Mouse (Mus musculus): Measurements from ENCODE around the gene Il1rn. TPM values are rescaled to one million over a fixed set of nuclear protein-coding genes. Genes with fewer than 3 reads are reported as not detected.

The Il1rn gene
- polyA plus RNA-seq, 1 experiment from 2014 or later, result not detected

DNA sequence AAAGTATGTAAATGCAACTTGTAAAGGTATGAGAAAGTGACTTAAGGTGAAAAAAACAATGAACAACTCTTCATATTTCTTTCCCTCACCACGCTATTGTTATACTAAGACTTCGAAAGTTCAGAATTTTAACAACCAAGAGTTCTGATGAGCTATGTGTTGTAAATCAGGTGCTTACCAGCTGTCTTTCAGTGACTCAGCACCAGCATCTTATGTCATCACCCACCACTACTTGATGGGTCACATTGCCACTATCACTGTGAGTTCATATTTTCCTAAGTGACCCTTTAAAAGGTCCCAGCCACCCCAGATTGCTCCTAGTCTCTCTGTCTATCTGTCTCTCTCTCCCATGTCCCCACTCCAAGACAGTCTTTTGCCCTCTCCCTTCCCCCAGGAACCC, 16.4 kb downstream of the Il1rn start:
- Histone ChIP-seq H3K9me3 (replicated peaks) (no peaks in the 10 kb centered on the region), H3K36me3 (no peaks in the 10 kb centered on the region), H3K4me1 (no peaks in the 10 kb centered on the region), H3K27ac (replicated peaks) (no peak overlapping the region), H3K27me3 (ENCODE audit: low read depth, poor library complexity, severe bottlenecking) (no peaks in the 10 kb centered on the region), H3K4me3 (no peak overlapping the region)
- WGBS, result 92% methylated on average over 2 of the region's 2 CpGs
- no peak for DNase-seq (ENCODE audit: low spot score)

DNA sequence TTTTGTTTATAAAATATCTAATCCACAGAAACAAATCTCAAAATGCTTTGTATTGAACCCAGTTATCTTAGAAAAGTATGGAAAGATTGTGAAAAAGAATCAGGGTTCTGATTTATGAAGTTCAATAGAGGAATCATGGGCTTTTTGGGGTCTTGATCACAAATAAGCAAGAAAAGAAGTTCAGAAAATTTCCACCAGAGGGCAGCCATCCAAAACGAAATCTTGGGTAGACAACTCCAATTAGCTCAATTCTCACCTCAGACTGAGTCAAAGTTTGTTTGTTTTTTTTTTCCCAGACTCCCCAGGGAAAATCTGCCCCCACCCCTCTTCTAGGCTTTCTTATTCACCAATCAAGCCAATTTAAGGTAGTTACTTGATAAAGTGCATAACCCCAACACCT, 21.0 kb downstream of the Il1rn start:
- WGBS, result 19% methylated on average over 1 of the region's 1 CpGs
- Histone ChIP-seq H3K27ac (replicated peaks) (no peak overlapping the region), H3K36me3 (no peaks in the 10 kb centered on the region), H3K4me1 (no peaks in the 10 kb centered on the region), H3K9me3 (replicated peaks) (no peaks in the 10 kb centered on the region), H3K4me3 (no peak overlapping the region), H3K27me3 (ENCODE audit: low read depth, poor library complexity, severe bottlenecking) (no peaks in the 10 kb centered on the region)
- no peak for DNase-seq (ENCODE audit: low spot score)

DNA sequence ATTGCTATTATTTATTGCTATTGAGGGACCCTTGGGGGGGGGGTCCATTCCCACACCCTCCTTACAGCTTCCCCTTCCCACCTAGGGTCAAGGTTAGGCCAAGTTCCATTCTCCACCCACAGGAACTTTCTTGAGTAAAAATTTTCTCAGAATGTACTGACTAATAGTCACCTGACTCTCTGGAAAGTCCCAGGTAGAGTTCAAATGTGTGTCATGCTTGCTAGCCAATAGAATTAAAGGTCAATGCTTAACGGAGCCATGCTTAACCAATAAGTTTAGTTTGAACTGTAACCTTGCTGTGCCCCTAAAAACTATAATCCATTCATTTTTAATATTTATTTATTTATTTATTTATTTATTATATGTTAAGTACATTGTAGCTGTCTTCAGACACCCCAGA, 22.7 kb downstream of the Il1rn start:
- H3K36me3 ChIP-seq, result no peaks in the 10 kb centered on the region
- H3K9me3 ChIP-seq (replicated peaks), result no peaks in the 10 kb centered on the region
- H3K27ac ChIP-seq (replicated peaks), result no peak overlapping the region
- WGBS, result 91% methylated on average over 1 of the region's 1 CpGs
- no peak overlapping the region for H3K4me3 ChIP-seq
- no peaks in the 10 kb centered on the region for H3K27me3 ChIP-seq (ENCODE audit: low read depth, poor library complexity, severe bottlenecking)
- no peaks in the 10 kb centered on the region for H3K4me1 ChIP-seq
- DNase-seq (ENCODE audit: low spot score), result no peak

DNA sequence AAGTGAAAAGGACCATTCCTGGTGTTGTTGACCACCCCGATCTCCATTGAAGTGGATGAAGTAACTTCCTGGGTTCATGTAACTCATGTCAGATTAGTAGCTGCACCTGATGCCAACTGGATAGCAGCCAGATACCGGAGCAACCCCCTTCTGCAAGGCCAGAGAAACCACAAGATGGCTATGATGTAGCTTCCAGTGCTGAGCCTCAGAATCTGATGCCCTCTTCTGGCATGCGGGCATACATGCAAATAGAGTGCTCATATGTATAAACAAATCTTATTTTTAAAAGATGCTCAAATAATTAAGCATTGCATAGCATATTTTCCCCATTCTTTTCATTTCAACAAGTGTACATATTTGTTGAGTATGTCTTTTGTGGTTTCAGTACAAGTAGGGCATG, 27.2 kb downstream of the Il1rn start:
- H3K36me3 ChIP-seq, result no peaks in the 10 kb centered on the region

DNA sequence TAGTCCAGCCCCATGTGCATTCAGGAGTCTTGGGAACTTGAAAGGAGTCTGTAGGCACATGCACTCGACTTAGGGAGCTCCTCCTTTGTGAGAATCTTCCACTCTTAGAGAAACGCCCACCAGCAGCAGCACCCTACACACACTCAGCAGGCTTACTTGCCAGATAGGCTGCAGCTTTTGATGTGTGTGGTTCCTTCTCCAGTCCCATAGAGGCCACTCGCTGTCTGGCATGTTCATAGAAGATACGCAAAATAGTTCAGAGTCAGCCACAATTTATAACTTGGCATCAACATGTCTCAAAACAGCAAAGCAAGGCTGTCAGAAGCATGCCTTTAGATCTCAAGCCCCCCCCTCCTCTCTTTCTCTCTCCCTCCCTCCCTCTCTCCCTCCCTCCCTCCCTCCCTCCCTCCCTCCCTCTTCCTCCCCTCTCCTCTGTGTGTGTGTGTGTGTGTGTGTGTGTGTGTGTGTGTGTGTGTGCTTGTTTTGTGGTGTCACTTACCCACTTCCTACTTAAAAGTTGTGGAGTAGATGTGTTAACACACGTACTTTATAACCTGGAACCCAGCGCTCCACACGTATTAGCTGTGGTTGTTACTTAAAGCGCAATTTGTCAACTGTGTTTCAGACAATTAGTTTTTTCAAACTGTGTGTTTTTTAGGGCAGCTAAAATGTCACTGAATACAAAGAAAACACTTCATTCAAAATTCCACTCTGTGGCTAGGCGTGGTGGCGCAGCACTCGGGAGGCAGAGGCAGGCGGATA, 29.7 kb downstream of the Il1rn start:
- peaks cover 30% of the 10 kb centered on the region for H3K27me3 ChIP-seq (ENCODE audit: low read depth, poor library complexity, severe bottlenecking)
- H3K9me3 ChIP-seq (replicated peaks), result no peaks in the 10 kb centered on the region
- H3K27ac ChIP-seq (replicated peaks), result no peak overlapping the region
- H3K4me3 ChIP-seq, result no peak overlapping the region
- DNase-seq (ENCODE audit: low spot score), result no peak
- 81% methylated on average over 12 of the region's 12 CpGs for WGBS
- peaks cover 7% of the 10 kb centered on the region for H3K4me1 ChIP-seq
- no peaks in the 10 kb centered on the region for H3K36me3 ChIP-seq

More for the DNA sequence above, 27.2 kb downstream of the Il1rn start:
- Histone ChIP-seq H3K27ac (replicated peaks) (no peak overlapping the region), H3K9me3 (replicated peaks) (no peaks in the 10 kb centered on the region), H3K4me1 (peaks cover 7% of the 10 kb centered on the region), H3K27me3 (ENCODE audit: low read depth, poor library complexity, severe bottlenecking) (peaks cover 26% of the 10 kb centered on the region), H3K4me3 (no peak overlapping the region)
- no peak for DNase-seq (ENCODE audit: low spot score)
- WGBS, result 89% methylated on average over 3 of the region's 3 CpGs

DNA sequence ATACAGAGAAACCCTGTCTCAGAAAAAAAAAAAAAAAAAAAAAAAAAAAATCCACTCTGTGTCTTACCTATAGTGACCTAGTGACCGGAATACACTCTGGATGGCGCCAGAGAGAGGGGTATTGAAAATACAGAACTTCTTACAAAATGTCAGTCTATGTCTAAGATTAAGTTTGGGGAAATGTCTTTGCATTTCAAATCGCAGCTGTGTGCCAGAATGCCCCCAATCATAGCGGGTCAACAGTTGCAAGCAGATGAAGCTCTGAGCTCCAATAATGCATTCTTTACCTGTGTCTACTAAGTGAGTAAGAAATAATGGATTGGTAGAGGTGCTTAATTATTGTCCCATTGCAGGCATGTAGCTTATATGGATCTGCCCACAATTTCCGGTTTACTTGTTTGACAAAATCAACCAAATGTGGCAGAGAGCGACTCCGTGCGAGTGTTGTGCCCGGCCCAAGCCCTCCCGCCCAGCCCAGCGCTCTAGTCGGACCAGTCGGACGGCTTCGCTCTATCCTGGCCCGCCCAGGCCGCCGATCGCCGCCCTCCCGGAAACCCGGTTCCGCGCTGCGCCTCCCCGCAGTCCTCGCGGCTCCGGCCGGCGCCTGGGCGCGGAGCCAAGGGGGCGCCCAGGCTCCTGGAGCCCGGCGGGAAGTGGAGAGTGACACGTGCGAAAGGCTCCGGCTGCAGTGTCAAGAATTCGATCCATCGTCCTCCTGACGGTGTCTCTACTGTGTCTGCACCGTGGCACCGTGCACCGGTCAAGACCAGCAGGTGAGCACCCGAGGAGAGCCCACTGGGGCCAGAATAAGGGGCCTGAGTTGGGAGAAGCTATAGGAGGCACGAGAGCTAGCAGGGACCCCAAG, 30.6 kb downstream of the Il1rn start, which contains the start of gene Psd4:
Psd4 (plus strand) TSS at position 551 of the 865 bp plus-strand sequence.
- H3K27ac ChIP-seq (replicated peaks), result peak within 1 kb of the TSS; percentile 58; the same call in 1 of the 2 replicates
- peaks cover 7% of the 10 kb centered on the region for H3K4me1 ChIP-seq
- no peaks in the 10 kb centered on the region for H3K9me3 ChIP-seq (replicated peaks)
- H3K4me3 ChIP-seq, result peak within 1 kb of the TSS; percentile 51
- DNase-seq (ENCODE audit: low spot score), result peak; percentile 46
- 5% methylated on average over 47 of the region's 47 CpGs for WGBS
- peaks cover 30% of the 10 kb centered on the region for H3K27me3 ChIP-seq (ENCODE audit: low read depth, poor library complexity, severe bottlenecking)
- H3K36me3 ChIP-seq, result no peaks in the 10 kb centered on the region

DNA sequence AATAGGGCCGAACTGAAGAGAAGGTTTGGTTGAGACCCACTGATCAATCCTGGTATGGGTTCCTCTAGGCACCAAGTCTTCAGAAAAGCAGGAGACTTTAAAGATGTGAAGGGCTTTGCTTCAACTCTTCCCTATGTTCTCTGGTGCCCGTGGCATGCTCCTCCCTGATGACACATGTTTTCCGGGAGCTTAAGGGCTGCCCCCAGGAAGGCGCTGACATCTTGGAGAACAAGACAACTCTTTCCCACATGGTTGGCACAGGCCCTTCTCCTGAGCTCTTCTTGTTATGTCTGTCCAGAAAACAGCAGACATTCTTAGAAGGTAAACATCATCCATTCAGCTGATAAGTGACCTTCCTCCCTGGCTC, 31.2 kb downstream of the Il1rn start:
- Histone ChIP-seq H3K27ac (replicated peaks) (no peak overlapping the region; the same call in 1 of the 2 replicates), H3K4me1 (peaks cover 7% of the 10 kb centered on the region), H3K4me3 (peak overlapping the region; percentile 51), H3K27me3 (ENCODE audit: low read depth, poor library complexity, severe bottlenecking) (peaks cover 30% of the 10 kb centered on the region), H3K36me3 (no peaks in the 10 kb centered on the region), H3K9me3 (replicated peaks) (no peaks in the 10 kb centered on the region)
- no peak for DNase-seq (ENCODE audit: low spot score)
- 68% methylated on average over 4 of the region's 4 CpGs for WGBS

DNA sequence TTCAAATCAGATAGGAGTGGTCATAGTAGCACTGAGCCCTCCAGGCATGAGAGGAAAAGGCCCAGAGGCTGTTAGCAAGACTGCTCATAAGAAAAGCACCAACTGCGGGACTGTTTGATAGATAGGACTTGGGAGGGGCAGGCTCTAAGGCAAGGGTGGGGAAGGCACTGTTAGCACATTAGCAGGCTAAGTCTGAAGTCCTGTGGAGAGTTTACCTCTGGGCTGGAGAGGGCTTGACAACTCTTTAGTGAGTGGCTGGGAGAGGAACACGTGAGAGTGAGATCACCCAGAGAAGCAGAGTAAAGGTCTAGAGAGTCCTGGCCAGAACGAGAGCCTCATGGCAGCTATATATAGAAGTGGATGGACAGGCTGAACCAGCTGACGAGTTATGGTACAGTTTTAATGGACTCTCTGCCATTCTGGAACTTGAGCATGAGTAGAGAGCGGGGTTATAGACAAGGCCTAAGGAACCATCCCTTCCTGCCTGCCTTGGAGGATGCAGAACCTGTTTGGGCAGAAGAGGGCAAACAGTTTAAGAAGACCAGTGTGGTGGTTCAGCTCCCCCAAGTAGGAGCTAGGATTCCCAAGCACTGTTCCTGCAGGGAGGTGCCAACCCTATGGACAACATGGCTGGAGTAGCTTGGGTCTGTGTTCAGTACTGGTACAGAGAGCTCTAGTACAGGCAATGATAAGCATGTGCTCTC, 42.2 kb downstream of the Il1rn start:
- no peaks in the 10 kb centered on the region for H3K36me3 ChIP-seq

DNA sequence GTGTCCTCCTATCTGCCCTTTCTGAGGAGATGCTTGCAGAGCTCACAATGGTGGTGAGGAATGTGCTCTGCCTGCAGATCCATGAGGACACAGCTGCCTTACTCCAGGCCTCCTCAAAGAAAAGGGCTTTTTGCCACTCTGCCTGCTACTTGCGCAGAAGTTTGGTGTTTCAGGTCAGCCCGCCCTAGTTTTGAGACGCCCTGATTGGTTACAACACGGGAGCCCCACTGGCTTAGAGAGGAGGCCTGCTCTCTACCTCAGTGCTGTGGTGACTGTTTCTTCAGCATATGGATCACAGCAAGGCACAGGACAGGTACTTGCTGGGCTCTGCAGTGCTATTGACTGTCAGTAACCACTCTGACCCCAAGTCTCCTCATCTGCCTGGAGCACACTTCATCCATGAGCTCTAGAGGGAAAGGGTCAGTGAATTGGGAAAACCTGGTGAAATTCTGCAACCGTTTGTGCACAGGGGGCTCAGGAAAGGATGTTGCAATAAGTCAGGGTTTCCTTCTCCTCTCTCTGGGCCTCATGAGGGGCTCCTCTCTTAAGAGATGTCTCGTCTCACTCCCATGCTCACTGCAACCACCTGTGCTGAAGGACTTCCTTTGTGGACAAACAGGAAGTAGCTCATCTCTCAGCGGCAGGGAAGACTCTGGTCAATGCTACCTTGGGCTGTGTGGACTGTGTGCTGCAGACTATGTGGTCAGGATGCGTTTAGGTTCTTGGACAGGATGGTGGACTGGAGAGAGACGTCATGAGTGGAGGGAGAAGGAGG, 46.0 kb downstream of the Il1rn start:
- Histone ChIP-seq H3K4me1 (no peaks in the 10 kb centered on the region), H3K27me3 (ENCODE audit: low read depth, poor library complexity, severe bottlenecking) (no peaks in the 10 kb centered on the region), H3K36me3 (no peaks in the 10 kb centered on the region), H3K27ac (replicated peaks) (no peak overlapping the region), H3K9me3 (replicated peaks) (no peaks in the 10 kb centered on the region), H3K4me3 (no peak overlapping the region)
- DNase-seq (ENCODE audit: low spot score), result no peak
- WGBS, result 79% methylated on average over 9 of the region's 9 CpGs

More for the DNA sequence above, 42.2 kb downstream of the Il1rn start:
- H3K4me1 ChIP-seq, result no peaks in the 10 kb centered on the region
- no peaks in the 10 kb centered on the region for H3K9me3 ChIP-seq (replicated peaks)
- DNase-seq (ENCODE audit: low spot score), result no peak
- no peaks in the 10 kb centered on the region for H3K27me3 ChIP-seq (ENCODE audit: low read depth, poor library complexity, severe bottlenecking)
- no peak overlapping the region for H3K27ac ChIP-seq (replicated peaks)
- WGBS, result 85% methylated on average over 5 of the region's 5 CpGs
- no peak overlapping the region for H3K4me3 ChIP-seq

DNA sequence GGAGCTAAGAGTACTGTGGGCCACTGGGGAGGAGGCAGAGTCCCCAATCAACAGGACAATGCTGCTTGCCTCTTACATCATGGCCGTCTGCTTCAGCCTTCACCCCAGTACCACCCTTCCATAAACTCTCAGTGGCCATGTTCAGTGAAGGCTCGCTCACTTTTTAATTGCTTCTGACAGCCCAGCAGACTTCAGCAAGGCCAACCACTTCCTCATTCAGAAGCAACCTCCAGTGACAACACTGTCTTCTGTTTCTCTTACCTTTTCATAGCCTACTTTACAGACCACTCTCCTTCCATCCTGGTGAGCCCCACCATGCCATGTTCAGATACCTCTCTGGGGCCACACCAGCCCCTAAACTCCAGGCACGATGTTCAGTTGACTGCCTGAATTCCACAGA, 47.0 kb downstream of the Il1rn start:
- Histone ChIP-seq H3K27me3 (ENCODE audit: low read depth, poor library complexity, severe bottlenecking) (no peaks in the 10 kb centered on the region), H3K27ac (replicated peaks) (no peak overlapping the region), H3K4me3 (no peak overlapping the region), H3K36me3 (no peaks in the 10 kb centered on the region), H3K9me3 (replicated peaks) (no peaks in the 10 kb centered on the region), H3K4me1 (no peaks in the 10 kb centered on the region)
- 86% methylated on average over 3 of the region's 3 CpGs for WGBS
- no peak for DNase-seq (ENCODE audit: low spot score)

DNA sequence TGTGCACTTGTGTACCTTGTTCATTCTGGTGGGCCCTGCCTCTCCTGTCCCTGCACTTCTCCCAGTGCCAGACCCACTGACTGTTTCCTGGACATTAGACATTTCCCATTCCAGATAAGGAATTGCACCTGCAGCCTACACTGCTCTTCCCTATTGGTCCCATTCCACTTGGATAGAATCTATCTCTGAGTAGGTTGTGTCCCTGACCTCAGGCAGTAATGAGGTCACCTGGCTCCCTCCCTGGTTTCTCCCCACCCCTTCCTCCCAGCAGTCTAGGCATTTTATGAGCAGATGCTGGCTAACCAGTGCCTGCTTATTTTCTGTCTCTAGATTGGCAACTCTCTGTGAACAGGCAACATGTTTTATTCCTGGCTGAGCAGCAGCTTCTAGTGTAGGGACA, 47.7 kb downstream of the Il1rn start:
- H3K9me3 ChIP-seq (replicated peaks), result no peaks in the 10 kb centered on the region
- H3K36me3 ChIP-seq, result no peaks in the 10 kb centered on the region
- no peak overlapping the region for H3K27ac ChIP-seq (replicated peaks)
- H3K4me1 ChIP-seq, result no peaks in the 10 kb centered on the region
- no peak overlapping the region for H3K4me3 ChIP-seq
- no peaks in the 10 kb centered on the region for H3K27me3 ChIP-seq (ENCODE audit: low read depth, poor library complexity, severe bottlenecking)
- DNase-seq (ENCODE audit: low spot score), result no peak
